12 mouse cellular contexts compared by ENCODE assay signal in the genomic region with DNA sequence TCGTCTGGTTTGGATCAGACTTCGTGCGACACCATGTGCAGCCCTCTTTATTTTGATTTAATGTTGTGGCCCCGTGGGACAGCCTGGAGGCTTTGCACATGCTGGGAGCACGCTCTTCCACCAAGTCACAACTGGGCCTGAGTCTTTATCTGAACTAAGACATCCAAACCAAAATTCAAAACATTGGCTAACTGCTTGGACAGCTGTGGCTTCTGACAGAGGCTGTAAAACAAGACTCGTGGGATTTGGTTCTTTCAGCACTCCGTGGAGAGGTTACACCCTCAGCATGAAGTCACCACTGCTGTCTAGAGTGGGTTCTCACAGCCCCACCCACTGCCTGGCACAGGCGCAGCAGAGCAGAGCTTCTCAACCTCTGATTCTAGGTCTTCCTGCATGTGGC.
DNase-seq lines count a peak whose midpoint lies in the region; ATAC-seq and TF ChIP-seq lines count a peak whose summit lies in the region.
"Had no signal": no experiment of that assay in that cellular context is flagged by ENCODE, and none has a peak within 500 bp of the region (broad histone marks: within the 10 kb centered on the region; RNA-seq: fewer than 3 reads in every experiment).

No protein-coding gene starts in this region.

- no peak overlapping the region for H3K4me3 ChIP-seq in lung, embryonic 14.5 days (ENCODE audit: low read depth, low read length)
- no peak overlapping the region for H3K4me3 ChIP-seq in lung, adult 2 months (replicated peaks; ENCODE audit: extremely low read depth, low read depth, low read length)
- H3K4me3 ChIP-seq in macrophage (ENCODE audit: inconsistent target): no peak overlapping the region
- H3K4me3 ChIP-seq: embryonic facial prominence, embryonic 12.5 days; hindbrain, embryonic 15.5 days; liver, embryonic 13.5 days; midbrain, embryonic 15.5 days had no signal

- no peaks in the 10 kb centered on the region for H3K9me3 ChIP-seq in lung, embryonic 14.5 days (ENCODE audit: low read depth, low read length)
- H3K9me3 ChIP-seq: embryonic facial prominence, embryonic 12.5 days; hindbrain, embryonic 15.5 days; liver, embryonic 13.5 days; midbrain, embryonic 15.5 days had no signal

- H3K27ac ChIP-seq in lung, embryonic 14.5 days (ENCODE audit: low read depth): no peak overlapping the region
- H3K27ac ChIP-seq in macrophage: peak overlapping the region; percentile 90
- H3K27ac ChIP-seq: embryonic facial prominence, embryonic 12.5 days; hindbrain, embryonic 15.5 days; liver, embryonic 13.5 days; midbrain, embryonic 15.5 days had no signal

- no peaks in the 10 kb centered on the region for H3K36me3 ChIP-seq in lung, embryonic 14.5 days (ENCODE audit: insufficient read depth)
- H3K36me3 ChIP-seq in macrophage (ENCODE audit: inconsistent target): no peaks in the 10 kb centered on the region
- H3K36me3 ChIP-seq: embryonic facial prominence, embryonic 12.5 days; hindbrain, embryonic 15.5 days; liver, embryonic 13.5 days; midbrain, embryonic 15.5 days had no signal

- no peaks in the 10 kb centered on the region for H3K4me1 ChIP-seq in lung, embryonic 14.5 days (ENCODE audit: insufficient read depth)
- no peaks in the 10 kb centered on the region for H3K4me1 ChIP-seq in lung, adult 2 months (ENCODE audit: control insufficient read depth, insufficient read depth, low read length)
- H3K4me1 ChIP-seq: embryonic facial prominence, embryonic 12.5 days; hindbrain, embryonic 15.5 days; liver, embryonic 13.5 days; midbrain, embryonic 15.5 days had no signal

- intact Hi-C loops in heart, postnatal 10 days (cut with DNase I): no loop called here

- ATAC-seq in lung, embryonic 14.5 days (ENCODE audit: insufficient read depth): no peak
- ATAC-seq: midbrain, embryonic 15.5 days had no signal

- no peaks in the 10 kb centered on the region for H3K79me2 ChIP-seq in macrophage (ENCODE audit: inconsistent target)

- no peak overlapping the region for H3K4me2 ChIP-seq in lung, embryonic 14.5 days
- H3K4me2 ChIP-seq: embryonic facial prominence, embryonic 12.5 days; hindbrain, embryonic 15.5 days; liver, embryonic 13.5 days; midbrain, embryonic 15.5 days had no signal

- no peak overlapping the region for H3K9ac ChIP-seq in lung, embryonic 14.5 days
- H3K9ac ChIP-seq: embryonic facial prominence, embryonic 12.5 days; hindbrain, embryonic 15.5 days; liver, embryonic 13.5 days; midbrain, embryonic 15.5 days had no signal

- WGBS in lung, embryonic 14.5 days: 64% methylated on average over 8 of the region's 8 CpGs
- 64% methylated on average over 8 of the region's 8 CpGs for WGBS in lung, adult 2 months
- WGBS in macrophage (ENCODE audit: missing documents): 73% methylated on average over 8 of the region's 8 CpGs

- TF ChIP-seq POLR2A in lung, adult 2 months (IDR thresholded peaks at IDR 0.05; ENCODE audit: borderline replicate concordance, extremely low read depth, low read depth, low read length): no peak

- no peaks in the 10 kb centered on the region for H3K27me3 ChIP-seq in lung, embryonic 14.5 days (ENCODE audit: insufficient read depth, low read length)
- H3K27me3 ChIP-seq: embryonic facial prominence, embryonic 12.5 days; hindbrain, embryonic 15.5 days; liver, embryonic 13.5 days; midbrain, embryonic 15.5 days had no signal

- DNase-seq in embryo, embryonic 11 days: peak; percentile 6
- DNase-seq in embryo, embryonic 10 days (ENCODE audit: low spot score): no peak
- DNase-seq in lung, embryonic 14.5 days: peak; percentile 5
- DNase-seq in lung, adult 2 months: no peak
- peak; percentile 76 to 80 for DNase-seq in heart, postnatal 10 days
- no peak for DNase-seq in ovary, postnatal 10 days (ENCODE audit: low spot score)
- DNase-seq in retina, embryonic 14.5 days (ENCODE audit: low spot score): no peak
- DNase-seq: liver, embryonic 13.5 days had no signal

- no peak for TF ChIP-seq CTCF in lung, embryonic 14.5 days (IDR thresholded peaks at IDR 0.05; ENCODE audit: low read depth)
- TF ChIP-seq CTCF in lung, adult 2 months (IDR thresholded peaks at IDR 0.05; ENCODE audit: insufficient read depth, low read length): no peak

Comparison
In these comparisons a context has a peak if more than half of its experiments do, and no peak if none do; other contexts are left out.
1. DNase-seq: peak in embryo, embryonic 11 days (single experiment), lung, embryonic 14.5 days (single experiment) and heart, postnatal 10 days (2 of 2); none in embryo, embryonic 10 days (single experiment), lung, adult 2 months (single experiment), ovary, postnatal 10 days (single experiment) and retina, embryonic 14.5 days (single experiment).